ENCODE assay signal across 25 mouse cellular contexts in genomic region chr2:155507721-155508470, GRCm38 (mm10). TPM values are rescaled to one million over a fixed set of nuclear protein-coding genes. Genes with fewer than 3 reads are reported as not detected.
DNase-seq lines count a peak whose midpoint lies in the region; ATAC-seq lines count a peak whose summit lies in the region.
"Had no signal": no experiment of that assay in that cellular context is flagged by ENCODE, and none has a peak within 500 bp of the region (broad histone marks: within the 10 kb centered on the region; RNA-seq: fewer than 3 reads in every experiment).

No protein-coding gene starts in this region.

- no peak overlapping the region for H3K4me3 ChIP-seq in embryonic facial prominence, embryonic 13.5 days
- no peak overlapping the region for H3K4me3 ChIP-seq in embryonic facial prominence, embryonic 10.5 days
- H3K4me3 ChIP-seq: forebrain, embryonic 12.5 days; hindbrain, embryonic 13.5 days; megakaryocyte, embryonic 14.5 days; midbrain, embryonic 15.5 days had no signal

- no peaks in the 10 kb centered on the region for H3K9me3 ChIP-seq in embryonic facial prominence, embryonic 13.5 days
- no peaks in the 10 kb centered on the region for H3K9me3 ChIP-seq in embryonic facial prominence, embryonic 10.5 days
- H3K9me3 ChIP-seq: forebrain, embryonic 12.5 days; hindbrain, embryonic 13.5 days; megakaryocyte, embryonic 14.5 days; midbrain, embryonic 15.5 days had no signal

- no peaks in the 10 kb centered on the region; the same call in 1 of the 2 replicates for H3K36me3 ChIP-seq in embryonic facial prominence, embryonic 13.5 days
- H3K36me3 ChIP-seq in embryonic facial prominence, embryonic 10.5 days (replicated peaks) = no peaks in the 10 kb centered on the region

- no peak for ATAC-seq in embryonic facial prominence, embryonic 13.5 days (ENCODE audit: insufficient number of reproducible peaks, insufficient read depth, low FRiP score, low TSS enrichment, low read depth)
- ATAC-seq: inflammation-experienced regulatory T-cells, adult 6 months; midbrain, embryonic 15.5 days; Patski had no signal

- H3K9ac ChIP-seq in embryonic facial prominence, embryonic 13.5 days = 0 out of 2 replicates have a peak overlapping the region, but pooled peaks have one; percentile 16
- H3K9ac ChIP-seq: forebrain, embryonic 12.5 days; hindbrain, embryonic 13.5 days; midbrain, embryonic 15.5 days had no signal

- 64% methylated on average over 10 of the region's 10 CpGs for WGBS in embryonic facial prominence, embryonic 13.5 days
- WGBS in embryonic facial prominence, embryonic 10.5 days = 78% methylated on average over 10 of the region's 10 CpGs

- no peaks in the 10 kb centered on the region for H3K27me3 ChIP-seq in embryonic facial prominence, embryonic 13.5 days
- peaks cover 3% of the 10 kb centered on the region; the same call in 1 of the 2 replicates for H3K27me3 ChIP-seq in embryonic facial prominence, embryonic 10.5 days (replicated peaks; ENCODE audit: low read depth, poor library complexity, severe bottlenecking)
- H3K27me3 ChIP-seq: forebrain, embryonic 12.5 days; hindbrain, embryonic 13.5 days; midbrain, embryonic 15.5 days; Patski had no signal

- H3K4me1 ChIP-seq in embryonic facial prominence, embryonic 13.5 days = peaks cover 8% of the 10 kb centered on the region
- H3K4me1 ChIP-seq in embryonic facial prominence, embryonic 10.5 days = peaks cover 18% of the 10 kb centered on the region

- no peak for DNase-seq in embryonic facial prominence, embryonic 10.5 days (ENCODE audit: low spot score)
- peak; percentile 54 to 77 for DNase-seq in layer of hippocampus, adult 18-20 months (ENCODE audit: low spot score in 2 of 2)
- no peak for DNase-seq in layer of hippocampus, postnatal 10 days (ENCODE audit: low spot score in 2 of 2)
- peak; percentile 50 to 62 for DNase-seq in right cerebral cortex, adult 2 months (ENCODE audit: low spot score in 2 of 2)
- DNase-seq in right cerebral cortex, postnatal 4 days = no peak
- peak; percentile 83 for DNase-seq in telencephalon, adult 2 months (ENCODE audit: low read depth, low spot score)
- no peak for DNase-seq in adrenal gland, postnatal 10 days
- DNase-seq: adrenal gland, postnatal 36 days; cerebellum, adult 18-20 months; cerebellum, postnatal 36 days; gastrocnemius, postnatal 14 days; heart, postnatal 10 days; kidney, adult 8-10 months; kidney, postnatal 14 days; liver; lung, postnatal 10 days; spleen, adult 18-20 months had no signal

- no peak overlapping the region for H3K27ac ChIP-seq in embryonic facial prominence, embryonic 13.5 days
- H3K27ac ChIP-seq in embryonic facial prominence, embryonic 10.5 days (replicated peaks) = no peak overlapping the region
- H3K27ac ChIP-seq: forebrain, embryonic 12.5 days; hindbrain, embryonic 13.5 days; midbrain, embryonic 15.5 days had no signal

- H3K4me2 ChIP-seq in embryonic facial prominence, embryonic 13.5 days = no peak overlapping the region
- H3K4me2 ChIP-seq: forebrain, embryonic 12.5 days; hindbrain, embryonic 13.5 days; midbrain, embryonic 15.5 days had no signal

RNA-seq across cellular contexts. Expression of gene Acss2, which starts 9.9 kb away (rescaled TPM):
- 12.2 and 13.1 TPM in 2 replicates for polyA plus RNA-seq in embryonic facial prominence, embryonic 13.5 days (2015; fragmentation: Nextera tagmentation; extraction: Ambion mirVana)
- 8.4 and 9.1 TPM in 2 replicates for polyA plus RNA-seq in embryonic facial prominence, embryonic 10.5 days (2016; fragmentation: Nextera tagmentation; extraction: Ambion mirVana)
- total RNA-seq in layer of hippocampus, adult 18-20 months (2021) = 10 to 100 TPM; 57.2 to 60.6 TPM
- 10 to 100 TPM; 48.9 to 56.2 TPM for total RNA-seq in layer of hippocampus, postnatal 10 days (2021)
- 10 to 100 TPM; 26.5 to 40.9 TPM for total RNA-seq in adrenal gland, postnatal 10 days (2021)

RNA-seq across cellular contexts. Expression of gene Ggt7, which starts 10.1 kb away (rescaled TPM):
- polyA plus RNA-seq in embryonic facial prominence, embryonic 13.5 days (2015; fragmentation: Nextera tagmentation; extraction: Ambion mirVana) = 13.7 and 14.3 TPM in 2 replicates
- 7.3 TPM in 2 replicates for polyA plus RNA-seq in embryonic facial prominence, embryonic 10.5 days (2016; fragmentation: Nextera tagmentation; extraction: Ambion mirVana)
- 100 to 1,000 TPM; 112 to 120 TPM for total RNA-seq in layer of hippocampus, adult 18-20 months (2021)
- 100 to 1,000 TPM in 1 of 2 experiments, 10 to 100 TPM in 1; 95.2 to 101 TPM for total RNA-seq in layer of hippocampus, postnatal 10 days (2021)
- total RNA-seq in adrenal gland, postnatal 10 days (2021) = 1 to 10 TPM; 4.4 to 6.9 TPM
- total RNA-seq: neutrophil, adult 5-6 weeks had no signal

RNA-seq across cellular contexts. Expression of gene Ncoa6, which starts 34.2 kb away (rescaled TPM):
- 24.5 and 27.2 TPM in 2 replicates for polyA plus RNA-seq in embryonic facial prominence, embryonic 13.5 days (2015; fragmentation: Nextera tagmentation; extraction: Ambion mirVana)
- 20.1 and 25.7 TPM in 2 replicates for polyA plus RNA-seq in embryonic facial prominence, embryonic 10.5 days (2016; fragmentation: Nextera tagmentation; extraction: Ambion mirVana)
- total RNA-seq in layer of hippocampus, adult 18-20 months (2021) = 10 to 100 TPM; 60.9 to 63.3 TPM
- total RNA-seq in layer of hippocampus, postnatal 10 days (2021) = 10 to 100 TPM; 67.5 to 70.5 TPM
- 10 to 100 TPM; 33.1 to 44.6 TPM for total RNA-seq in adrenal gland, postnatal 10 days (2021)

Comparison
In these comparisons a context has a peak if more than half of its experiments do, and no peak if none do; other contexts are left out.
1. DNase-seq: peak in layer of hippocampus, adult 18-20 months (2 of 2), right cerebral cortex, adult 2 months (2 of 2) and telencephalon, adult 2 months (single experiment); none in embryonic facial prominence, embryonic 10.5 days (single experiment), layer of hippocampus, postnatal 10 days (0 of 2), right cerebral cortex, postnatal 4 days (single experiment) and adrenal gland, postnatal 10 days (single experiment).
2. RNA of gene Ggt7, which starts 10.1 kb away (total RNA-seq): 112 to 120 TPM in layer of hippocampus, adult 18-20 months and 95.2 to 101 TPM in layer of hippocampus, postnatal 10 days; 4.4 to 6.9 TPM in adrenal gland, postnatal 10 days; every median in the first group is over 10 times any median in the second.